Mouse (Mus musculus) midbrain, embryonic 15.5 days (tissue): Measurements from ENCODE around the gene Mttp. TPM values are rescaled to one million over a fixed set of nuclear protein-coding genes. Genes with fewer than 3 reads are reported as not detected.

Experiments
- ATAC-seq: fragments of 200-750 bp; cut with Nextera tagmentation; replicated peaks from 2 replicates; pipeline ENCODE4 v1.8.0; 2017; ENCODE audit warnings: moderate TSS enrichment
- H3K27ac ChIP-seq: fragments of 300-500 bp; sonication (generic); 2 replicates; pipeline ENCODE4 v1.5.1; 2015; ENCODE audit warnings: mild to moderate bottlenecking, inconsistent platforms
- H3K27me3 ChIP-seq: fragments of 300-500 bp; sonication (generic); replicated peaks from 2 replicates; pipeline ENCODE4 v1.6.1; 2015; ENCODE audit warnings: inconsistent platforms
- H3K36me3 ChIP-seq: fragments of 300-500 bp; sonication (generic); replicated peaks from 2 replicates; pipeline ENCODE4 v1.6.1; 2015; ENCODE audit warnings: inconsistent platforms
- H3K4me1 ChIP-seq: fragments of 300-500 bp; sonication (generic); 2 replicates; pipeline ENCODE4 v1.6.1; 2015; ENCODE audit warnings: inconsistent platforms
- H3K4me2 ChIP-seq: fragments of 300-500 bp; sonication (generic); 2 replicates; pipeline ENCODE4 v1.6.1; 2015; ENCODE audit warnings: inconsistent platforms, mild to moderate bottlenecking, moderate library complexity
- H3K4me3 ChIP-seq: fragments of 300-500 bp; sonication (generic); 2 replicates; pipeline ENCODE4 v1.5.1; 2015; ENCODE audit warnings: mild to moderate bottlenecking, inconsistent platforms
- H3K9ac ChIP-seq: fragments of 300-500 bp; sonication (generic); 2 replicates; pipeline ENCODE4 v1.6.1; 2015; ENCODE audit warnings: mild to moderate bottlenecking, inconsistent platforms
- H3K9me3 ChIP-seq: fragments of 300-500 bp; sonication (generic); 2 replicates; pipeline ENCODE4 v1.6.1; 2016; ENCODE audit warnings: inconsistent platforms
- WGBS: fragments of 180-500 bp; shearing (Covaris S2); methylation state at CpG from one replicate; pipeline ENCODE4 v1.1.7; 2015; ENCODE audit warnings: mixed read lengths; 5-methylcytosine and 5-hydroxymethylcytosine counted together
- polyA plus RNA-seq: library from polyadenylated mRNA; unstranded; fragments of >200 nt; fragmentation: Nextera tagmentation; extraction: Ambion mirVana; gene quantifications from 2 replicates; pipeline ENCODE4 v1.2.1, GENCODE M21; 2015

Mttp gene
- polyA plus RNA-seq, 1 experiment from 2014 or later = 10.9 TPM

GRCm38 (mm10) chr3:138058226-138058625 lies 86.5 kb downstream of the Mttp start:
- H3K27ac ChIP-seq = no peak overlapping the region
- no peaks in the 10 kb centered on the region for H3K27me3 ChIP-seq
- H3K9me3 ChIP-seq = no peaks in the 10 kb centered on the region
- WGBS = 42% methylated on average over 4 of the region's 4 CpGs
- H3K4me2 ChIP-seq = no peak overlapping the region
- ATAC-seq = no peak
- H3K9ac ChIP-seq = no peak overlapping the region
- H3K36me3 ChIP-seq = no peaks in the 10 kb centered on the region
- H3K4me1 ChIP-seq = no peaks in the 10 kb centered on the region
- H3K4me3 ChIP-seq = no peak overlapping the region

DNA sequence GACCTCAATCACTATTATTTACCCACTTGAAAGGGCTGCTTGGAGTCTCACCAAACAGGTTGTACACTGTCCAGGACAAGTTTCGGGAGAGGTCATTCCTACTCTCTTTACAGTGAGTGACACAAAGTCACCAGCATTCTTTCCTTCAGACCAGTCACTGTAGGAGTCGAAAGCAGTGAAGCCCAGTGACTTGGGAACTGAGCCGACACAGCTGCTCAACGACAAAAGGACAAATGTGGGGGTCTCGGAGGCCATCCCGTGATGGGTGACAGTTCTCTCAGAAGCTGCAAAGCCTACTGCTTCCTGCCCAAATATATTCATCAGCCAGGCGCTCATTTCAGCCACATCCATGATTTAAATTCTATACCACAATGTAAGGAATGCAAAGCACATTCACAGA lies 87.8 kb downstream of the Mttp start:
- no peaks in the 10 kb centered on the region for H3K27me3 ChIP-seq
- no peak overlapping the region for H3K4me3 ChIP-seq
- no peaks in the 10 kb centered on the region for H3K4me1 ChIP-seq
- no peak for ATAC-seq
- no peak overlapping the region for H3K27ac ChIP-seq
- H3K36me3 ChIP-seq = no peaks in the 10 kb centered on the region
- H3K9me3 ChIP-seq = no peaks in the 10 kb centered on the region
- H3K9ac ChIP-seq = no peak overlapping the region
- WGBS = 60% methylated on average over 7 of the region's 7 CpGs
- H3K4me2 ChIP-seq = no peak overlapping the region

GRCm38 (mm10) chr3:138053969-138054368 lies 90.8 kb downstream of the Mttp start:
- Histone ChIP-seq H3K4me2 (no peak overlapping the region), H3K4me3 (no peak overlapping the region), H3K4me1 (no peaks in the 10 kb centered on the region), H3K27ac (no peak overlapping the region), H3K27me3 (no peaks in the 10 kb centered on the region), H3K9ac (no peak overlapping the region), H3K9me3 (no peaks in the 10 kb centered on the region), H3K36me3 (no peaks in the 10 kb centered on the region)
- no peak for ATAC-seq
- WGBS = 54% methylated on average over 4 of the region's 4 CpGs

DNA sequence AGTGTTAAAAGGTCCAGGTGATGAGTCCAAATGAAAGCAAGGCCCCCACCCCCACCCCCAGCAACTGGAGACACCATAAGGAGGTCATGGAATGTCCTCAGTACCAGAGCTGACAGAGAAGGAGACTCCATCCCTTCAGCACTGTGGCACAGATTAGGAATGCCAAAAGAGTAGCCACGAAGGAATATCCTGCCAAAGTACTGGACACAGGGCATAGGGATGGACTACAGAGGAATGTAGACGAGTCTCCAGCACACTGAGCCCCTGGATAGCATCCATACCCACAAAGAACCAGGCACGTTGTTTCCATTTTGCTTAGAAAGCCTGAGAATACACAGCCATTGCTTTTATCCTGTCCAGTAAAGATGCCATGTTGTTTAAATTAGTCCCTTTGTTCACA lies 93.3 kb downstream of the Mttp start:
- no peak for ATAC-seq

DNA sequence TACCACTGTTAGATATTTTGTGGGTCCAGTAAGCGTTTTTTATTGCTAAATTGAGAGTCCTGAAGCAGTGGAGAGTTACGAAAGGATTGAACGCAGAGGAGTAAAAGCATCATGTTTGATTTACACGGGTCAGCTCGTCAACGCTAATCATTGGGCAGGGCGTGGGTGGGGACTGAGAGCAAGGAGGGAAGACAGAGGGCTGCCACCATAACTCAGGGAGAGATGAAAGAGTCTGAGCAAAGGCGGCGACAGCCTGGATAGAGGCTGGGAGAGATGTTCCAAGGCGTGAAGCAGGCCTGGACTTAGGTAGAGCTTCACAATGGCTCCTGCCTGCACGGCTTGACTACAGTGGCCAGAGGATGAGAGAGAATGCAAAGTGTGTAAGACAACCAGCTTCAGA lies 94.0 kb downstream of the Mttp start:
- Histone ChIP-seq H3K4me1 (no peaks in the 10 kb centered on the region), H3K36me3 (no peaks in the 10 kb centered on the region), H3K27me3 (no peaks in the 10 kb centered on the region), H3K4me3 (no peak overlapping the region), H3K4me2 (no peak overlapping the region), H3K9me3 (no peaks in the 10 kb centered on the region), H3K27ac (no peak overlapping the region), H3K9ac (no peak overlapping the region)
- ATAC-seq = no peak
- WGBS = 90% methylated on average over 11 of the region's 11 CpGs

More for the DNA sequence above, 93.3 kb downstream of the Mttp start:
- Histone ChIP-seq H3K9me3 (no peaks in the 10 kb centered on the region), H3K4me1 (no peaks in the 10 kb centered on the region), H3K27me3 (no peaks in the 10 kb centered on the region), H3K36me3 (no peaks in the 10 kb centered on the region), H3K4me2 (no peak overlapping the region), H3K9ac (no peak overlapping the region), H3K27ac (no peak overlapping the region), H3K4me3 (no peak overlapping the region)
- WGBS = 82% methylated on average over 3 of the region's 3 CpGs

- 90% methylated on average over 6 of the region's 6 CpGs for WGBS
- H3K36me3 ChIP-seq = no peaks in the 10 kb centered on the region
- H3K4me1 ChIP-seq = no peaks in the 10 kb centered on the region
- no peak overlapping the region for H3K27ac ChIP-seq
- no peak overlapping the region for H3K4me2 ChIP-seq
- H3K27me3 ChIP-seq = no peaks in the 10 kb centered on the region
- no peak overlapping the region for H3K4me3 ChIP-seq
- no peaks in the 10 kb centered on the region for H3K9me3 ChIP-seq
- ATAC-seq = no peak
- H3K9ac ChIP-seq = no peak overlapping the region
Observed at GRCm38 (mm10) chr3:138049555-138049954, 95.2 kb downstream of the Mttp start.

GRCm38 (mm10) chr3:138043316-138043715 lies 101.5 kb downstream of the Mttp start:
- Histone ChIP-seq H3K27ac (no peak overlapping the region), H3K4me2 (no peak overlapping the region), H3K4me3 (no peak overlapping the region), H3K4me1 (no peaks in the 10 kb centered on the region), H3K9ac (no peak overlapping the region), H3K36me3 (no peaks in the 10 kb centered on the region), H3K9me3 (no peaks in the 10 kb centered on the region), H3K27me3 (no peaks in the 10 kb centered on the region)
- WGBS = 75% methylated on average over 7 of the region's 7 CpGs
- ATAC-seq = no peak

DNA sequence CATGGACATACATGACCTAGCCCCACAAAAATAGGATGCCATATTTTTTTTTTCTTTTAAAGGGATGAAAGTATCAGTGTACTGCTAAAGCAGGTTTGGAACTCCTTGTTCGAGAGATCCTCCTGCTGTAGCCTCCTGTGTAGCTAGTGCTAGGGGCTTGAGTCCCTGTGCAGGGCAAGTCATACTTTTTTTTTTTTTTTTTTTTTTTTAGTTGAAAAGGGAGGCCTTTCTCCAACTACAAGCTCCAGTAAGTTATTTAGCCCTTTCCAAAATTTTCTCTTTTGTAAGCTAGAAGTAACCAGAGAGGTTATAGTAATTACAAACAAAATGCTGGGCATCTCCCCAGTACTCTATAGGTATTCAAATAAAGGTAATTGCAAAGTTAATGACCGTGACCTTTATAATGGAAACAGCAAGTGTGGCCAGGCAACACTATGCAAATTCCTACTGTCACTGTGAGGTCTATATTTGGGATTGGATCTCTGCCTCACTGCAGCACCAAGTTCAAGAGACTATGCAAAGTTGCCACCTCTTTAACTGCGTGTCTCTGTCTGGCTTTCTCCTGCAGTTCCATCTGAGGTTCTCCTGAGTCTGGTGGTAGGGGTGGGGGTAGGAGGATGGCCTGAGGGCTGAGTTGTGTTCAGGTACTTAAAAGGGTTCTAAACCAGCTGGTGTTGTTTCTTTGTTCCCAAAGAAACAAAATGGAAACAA lies 103.0 kb downstream of the Mttp start:
- no peaks in the 10 kb centered on the region for H3K27me3 ChIP-seq
- WGBS = 58% methylated on average over 3 of the region's 3 CpGs
- H3K36me3 ChIP-seq = no peaks in the 10 kb centered on the region
- H3K4me2 ChIP-seq = no peak overlapping the region
- H3K4me1 ChIP-seq = no peaks in the 10 kb centered on the region
- H3K27ac ChIP-seq = no peak overlapping the region
- ATAC-seq = 0 out of 2 replicates have a peak, but pooled peaks have one; percentile 27
- H3K9ac ChIP-seq = no peak overlapping the region
- H3K4me3 ChIP-seq = no peak overlapping the region
- no peaks in the 10 kb centered on the region for H3K9me3 ChIP-seq

DNA sequence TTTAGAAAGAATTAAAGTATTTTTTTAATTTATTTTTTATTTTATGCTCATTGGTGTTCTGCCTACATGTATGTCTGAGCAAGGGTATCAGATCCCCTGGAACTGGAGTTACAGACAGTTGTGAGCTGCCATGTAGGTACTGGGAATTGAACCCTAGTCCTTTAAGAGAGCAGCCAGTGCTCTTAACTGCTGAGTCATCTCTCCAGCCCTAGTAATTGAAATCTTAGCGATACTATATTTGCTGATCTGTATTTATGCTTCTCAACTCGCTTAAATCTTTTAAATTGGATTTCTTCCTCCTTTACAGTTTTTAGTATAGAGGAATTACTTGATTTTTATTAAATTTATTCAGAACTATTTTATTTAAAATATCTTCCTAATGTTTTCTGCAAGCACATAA lies 103.8 kb downstream of the Mttp start:
- Histone ChIP-seq H3K4me2 (no peak overlapping the region), H3K9me3 (no peaks in the 10 kb centered on the region), H3K4me1 (no peaks in the 10 kb centered on the region), H3K9ac (no peak overlapping the region), H3K36me3 (no peaks in the 10 kb centered on the region), H3K27me3 (no peaks in the 10 kb centered on the region), H3K27ac (no peak overlapping the region), H3K4me3 (no peak overlapping the region)
- no peak for ATAC-seq
- 74% methylated on average over 2 of the region's 2 CpGs for WGBS

Other genes with a start within 250 kb of the Mttp start
- gene Lamtor3, start 226.5 kb downstream of the Mttp start, polyA plus RNA-seq = 133 and 134 TPM in 2 replicates
- 1.0 and 1.4 TPM in 2 replicates for gene Dapp1, start 163.4 kb downstream of the Mttp start, polyA plus RNA-seq
- 0.09 and 0.26 TPM in 2 replicates for gene 1110002E22Rik, start 79.9 kb downstream of the Mttp start, polyA plus RNA-seq
- gene Gm5105, start 77.6 kb downstream of the Mttp start, polyA plus RNA-seq = 0.11 and 0.12 TPM in 2 replicates
- gene Trmt10a, start 1.5 kb downstream of the Mttp start, polyA plus RNA-seq = 6.5 and 7.3 TPM in 2 replicates
- not detected in 2 replicates for gene 4930579F01Rik, start 48.9 kb upstream of the Mttp start, polyA plus RNA-seq
- gene Adh7, start 72.8 kb upstream of the Mttp start, polyA plus RNA-seq = 1.2 and 1.4 TPM in 2 replicates
- 1.1 TPM in 2 replicates for gene Adh1, start 116.0 kb upstream of the Mttp start, polyA plus RNA-seq
- 0.13 TPM in 1 of 2 replicates, not detected in the other for gene Adh6a, start 168.3 kb upstream of the Mttp start, polyA plus RNA-seq
- gene Adh6b, start 196.8 kb upstream of the Mttp start, polyA plus RNA-seq = 0.17 TPM in 1 of 2 replicates, not detected in the other